Mouse (Mus musculus) lung, postnatal 25 days (tissue): ENCODE data around the gene Mmp12.
A peak's percentile ranks its signal among the peaks of the same experiment; 100 is the strongest.
"Not testable (repeated sequence)": the region's sequence is repeated elsewhere in the genome, so short reads cannot be mapped to it uniquely, and the experiment has no call there.

Source experiments
- DNase-seq: peaks from one replicate; pipeline ENCODE4 v3.0.0; 2022; ENCODE audit warnings: low spot score

The Mmp12 gene

DNA sequence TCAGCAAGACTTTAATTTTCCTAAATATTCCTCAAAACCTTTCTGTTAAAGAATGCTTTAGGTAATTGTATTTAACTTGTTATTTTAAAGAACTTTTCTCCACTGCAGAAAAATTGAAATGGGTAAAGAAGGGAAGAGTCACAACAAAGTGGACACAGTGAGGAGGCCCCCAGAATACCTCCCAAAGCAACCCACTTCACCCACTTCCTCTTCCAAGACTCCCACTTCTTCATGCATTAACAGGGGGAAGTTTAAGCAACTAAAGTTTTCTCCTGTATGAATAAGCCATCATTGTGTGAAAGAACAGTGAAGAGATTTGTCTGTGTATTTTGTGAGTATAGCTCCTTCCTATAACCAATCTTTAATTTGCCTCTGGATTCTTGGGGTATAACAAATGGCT is at the start of gene Mmp12:
Mmp12 (plus strand) TSS at position 275 of the 400 bp plus-strand sequence.
- no peak for DNase-seq

DNA sequence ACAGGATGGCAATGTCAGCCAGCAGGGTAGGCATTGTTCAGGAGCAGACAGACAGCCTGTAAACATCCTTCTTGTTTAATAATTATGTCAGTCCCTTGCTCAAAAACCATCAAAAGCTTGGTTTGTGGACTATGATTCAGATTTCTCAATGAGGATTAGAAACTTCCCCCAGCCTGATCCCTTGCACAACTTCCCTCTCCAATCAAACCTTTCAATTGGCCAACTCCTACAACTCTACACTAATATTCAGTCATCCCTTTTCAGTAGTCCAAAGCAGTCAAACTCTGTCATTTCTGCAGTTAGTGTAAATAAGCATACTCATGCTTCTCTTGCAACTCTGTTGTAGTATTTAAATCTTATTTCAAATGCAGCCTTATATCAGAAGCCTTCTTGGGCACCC is 12.3 kb upstream of the Mmp12 start:
- peak; percentile 17 for DNase-seq

DNA sequence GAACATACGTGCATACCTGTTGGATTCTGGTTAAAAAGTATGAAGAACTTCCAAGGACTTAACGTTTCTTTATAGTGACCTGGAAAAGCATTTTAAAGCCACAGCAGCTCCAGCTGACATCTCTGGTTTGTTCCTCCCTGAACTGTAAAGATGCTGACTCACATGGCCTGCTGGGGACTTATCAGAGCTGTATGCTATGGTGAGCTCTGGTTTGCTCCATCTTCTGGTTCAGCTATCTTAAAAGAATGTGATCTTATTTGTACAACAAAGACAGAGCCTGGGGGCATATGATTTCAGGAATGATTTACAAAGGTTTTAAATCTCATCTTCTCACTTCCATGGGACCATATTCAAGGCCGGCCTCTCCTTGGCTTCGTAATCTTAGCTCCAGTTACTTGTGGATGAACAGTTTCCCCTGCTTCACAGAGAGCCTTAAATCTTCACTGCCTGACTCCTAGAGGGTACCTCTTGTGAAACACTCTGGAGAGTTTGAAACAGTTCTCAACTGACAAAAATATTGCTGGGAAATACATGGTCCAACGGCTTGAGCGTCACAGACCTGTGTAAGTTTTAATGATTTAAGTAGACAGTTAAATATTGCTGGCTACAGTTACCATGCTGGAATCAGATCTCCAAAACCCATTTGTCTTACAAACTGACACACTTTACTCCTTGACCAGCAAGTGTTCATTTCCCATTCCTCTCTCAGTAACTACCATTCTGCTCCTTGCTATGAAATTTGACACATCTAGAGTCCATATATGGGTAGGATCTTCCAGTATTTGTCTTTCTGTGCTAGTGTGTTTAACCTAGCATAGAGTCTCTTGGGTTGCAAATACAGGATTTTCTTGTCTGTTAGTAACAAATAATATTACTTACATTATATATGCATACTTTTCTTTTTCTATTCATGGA is 8.2 kb upstream of the Mmp12 start:
- no peak for DNase-seq

DNA sequence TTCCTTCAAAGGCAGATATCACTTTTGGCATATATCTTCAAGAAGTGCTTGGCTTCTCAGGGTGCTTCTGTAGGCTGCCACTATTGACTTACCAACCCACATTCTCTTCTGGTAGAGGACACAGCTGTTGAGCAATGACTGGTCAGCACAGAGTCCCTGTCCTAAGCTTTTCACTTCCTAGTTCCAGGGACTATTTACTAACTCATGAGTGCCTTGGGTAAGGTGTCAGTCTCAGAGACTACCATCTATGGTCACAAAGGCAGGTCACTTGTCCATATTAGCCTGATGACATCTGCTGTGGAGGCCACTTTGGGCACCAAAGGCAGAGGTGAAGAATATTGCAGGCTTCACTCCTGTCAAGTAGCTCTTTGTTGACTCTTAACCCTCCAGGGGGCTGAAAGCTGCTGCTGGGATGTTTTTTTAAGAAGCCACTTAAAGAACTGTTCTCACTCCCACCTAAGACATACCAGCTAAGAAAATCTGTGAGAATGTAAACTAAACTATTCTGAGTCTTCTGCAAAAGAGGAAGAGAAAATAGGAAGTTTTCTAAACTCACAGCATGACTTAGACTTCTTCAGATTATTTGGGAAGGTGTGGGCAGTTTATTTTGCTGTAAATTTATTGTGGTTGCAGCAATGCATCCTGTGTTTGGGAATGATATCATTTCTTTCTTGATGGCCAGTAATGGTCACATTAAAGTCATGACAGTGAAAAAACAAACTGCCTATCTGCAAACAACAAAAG is 7.3 kb upstream of the Mmp12 start:
- no peak for DNase-seq

DNA sequence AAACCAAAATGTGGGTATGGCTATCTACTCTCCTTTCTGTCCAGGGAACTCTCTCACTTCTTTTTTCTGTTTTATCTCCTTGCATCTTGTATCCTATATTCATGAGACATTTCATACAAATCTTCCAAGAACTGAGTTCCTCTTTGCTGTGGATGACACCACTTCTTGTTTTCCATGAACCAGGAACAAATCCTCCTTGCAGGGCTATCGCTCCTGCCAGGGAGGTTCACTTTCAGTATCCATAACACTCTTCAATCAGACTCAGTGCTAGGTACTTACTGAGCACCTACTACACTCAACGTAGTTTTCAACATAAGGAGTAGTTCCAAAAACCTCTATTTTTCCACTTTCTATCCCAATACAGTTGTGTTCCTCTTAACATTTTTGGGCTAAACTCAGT is 1.3 kb downstream of the Mmp12 start:
- DNase-seq, result no peak

DNA sequence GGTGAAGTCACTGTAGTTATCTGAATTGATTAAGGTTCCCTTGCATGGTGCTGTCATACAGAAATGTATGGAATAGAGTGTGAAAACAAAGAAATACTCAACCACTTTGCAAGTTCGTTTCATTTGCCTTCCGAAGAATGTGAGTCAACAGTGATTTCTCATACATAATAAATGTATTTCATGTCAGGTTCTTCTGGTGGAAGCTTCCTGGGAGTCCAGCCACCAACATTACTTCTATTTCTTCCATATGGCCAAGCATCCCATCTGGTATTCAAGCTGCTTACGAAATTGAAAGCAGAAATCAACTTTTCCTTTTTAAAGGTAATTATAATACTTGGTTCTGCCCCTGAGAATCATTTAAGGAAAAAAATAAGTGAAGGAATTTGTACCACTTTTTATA is 10.4 kb downstream of the Mmp12 start:
- no peak for DNase-seq

DNA sequence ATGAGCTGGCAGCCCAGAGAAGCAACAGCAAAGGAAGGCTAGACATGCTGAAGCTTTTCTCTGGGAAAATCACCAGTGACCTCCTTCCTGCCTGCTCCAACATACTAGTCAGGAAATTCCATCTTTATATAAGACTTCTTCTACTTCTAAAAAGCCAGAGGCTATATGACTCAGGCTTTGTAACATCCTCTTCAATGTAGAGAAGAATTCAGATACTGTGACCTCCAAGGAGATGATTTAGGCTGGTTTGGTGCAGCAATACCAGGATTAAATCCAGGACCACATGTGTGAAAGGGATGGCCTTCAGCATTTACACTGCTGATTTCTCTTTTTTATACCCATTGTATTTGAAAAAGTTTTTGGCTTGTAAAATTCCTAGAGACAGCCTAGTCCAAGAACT is 43.8 kb downstream of the Mmp12 start, which contains the start of gene Mmp1b:
Mmp1b (minus strand) TSS at position 101 of the 400 bp plus-strand sequence.
- no peak for DNase-seq

DNA sequence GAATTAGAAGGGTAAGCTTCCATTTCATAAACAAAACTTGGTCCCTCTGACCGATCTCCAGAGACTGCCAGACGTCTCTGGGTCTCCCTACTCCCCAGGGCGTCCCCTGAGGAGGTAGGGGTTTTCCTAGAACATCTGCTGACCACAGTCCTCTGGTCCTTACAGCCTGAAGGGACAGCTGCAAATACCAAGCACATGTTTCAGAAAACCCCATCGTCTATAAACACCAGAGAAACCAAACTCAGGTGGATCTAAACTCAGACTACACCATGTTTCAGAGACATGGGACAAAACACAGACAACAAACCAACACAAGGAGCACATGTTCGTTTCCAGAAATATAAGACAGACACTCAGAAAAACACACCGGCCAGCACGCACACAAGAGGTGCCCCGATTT is 52.4 kb downstream of the Mmp12 start:
- not testable (repeated sequence) for DNase-seq
